Mouse (Mus musculus): ENCODE measurements around the gene Rad23b.
"Not testable (repeated sequence)": the region's sequence is repeated elsewhere in the genome, so short reads cannot be mapped to it uniquely, and the experiment has no call there.

Rad23b gene

DNA sequence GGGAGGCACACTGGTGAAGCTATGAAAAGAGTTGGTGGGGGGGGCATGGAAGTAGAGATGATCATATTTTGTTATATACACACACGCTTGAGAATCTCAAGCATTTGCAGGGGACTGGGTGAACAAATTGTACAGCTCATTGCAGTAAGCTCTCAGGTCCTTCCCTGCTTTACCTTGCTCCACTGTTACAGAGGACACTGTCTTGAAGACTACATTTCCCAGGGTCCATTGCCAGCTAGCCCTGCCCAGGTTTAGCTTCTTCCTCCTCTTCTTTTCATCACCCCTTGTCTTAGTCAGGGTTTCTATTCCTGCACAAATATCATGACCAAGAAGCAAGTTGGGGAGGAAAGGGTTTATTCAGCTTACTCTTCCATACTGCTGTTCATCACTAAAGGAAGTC lies 56.7 kb downstream of the Rad23b start:
- TF ChIP-seq POU5F1 (IDR thresholded peaks at IDR 0.05; ENCODE audit: borderline replicate concordance, low read length) (no peak), NANOG (IDR thresholded peaks at IDR 0.05; ENCODE audit: borderline replicate concordance, low read length) (no peak), CTCF (conservative IDR thresholded peaks at IDR 0.05; ENCODE audit: low read length) (no peak)
- Histone ChIP-seq H3K4me3 (replicated peaks; ENCODE audit: low read length) (no peak overlapping the region), H3K4me1 (replicated peaks; ENCODE audit: low read depth, low read length) (peaks cover 13% of the 10 kb centered on the region), H3K27me3 (ENCODE audit: insufficient read depth, low read length) (no peaks in the 10 kb centered on the region), H3K36me3 (ENCODE audit: insufficient read depth, low read length) (no peaks in the 10 kb centered on the region), H3K9me3 (ENCODE audit: low read length) (peaks cover 9% of the 10 kb centered on the region)

- H3K27me3 ChIP-seq (ENCODE audit: insufficient read depth, low read length) = no peaks in the 10 kb centered on the region
- TF ChIP-seq CTCF (conservative IDR thresholded peaks at IDR 0.05; ENCODE audit: low read length) (no peak), POU5F1 (IDR thresholded peaks at IDR 0.05; ENCODE audit: borderline replicate concordance, low read length) (peak; percentile 33; the same call in 1 of the 2 replicates)
- H3K4me1 ChIP-seq (replicated peaks; ENCODE audit: low read depth, low read length) = peaks cover 9% of the 10 kb centered on the region
- peaks cover 7% of the 10 kb centered on the region; the same call in 1 of the 2 replicates for H3K9me3 ChIP-seq (ENCODE audit: low read length)
- H3K36me3 ChIP-seq (ENCODE audit: insufficient read depth, low read length) = no peaks in the 10 kb centered on the region
- no peak overlapping the region for H3K4me3 ChIP-seq (replicated peaks; ENCODE audit: low read length)
Observed at GRCm38 (mm10) chr4:55408081-55408480, 58.2 kb downstream of the Rad23b start.

GRCm38 (mm10) chr4:55409025-55409424 lies 59.2 kb downstream of the Rad23b start:
- peaks cover 9% of the 10 kb centered on the region for H3K4me1 ChIP-seq (replicated peaks; ENCODE audit: low read depth, low read length)
- H3K4me3 ChIP-seq (replicated peaks; ENCODE audit: low read length) = no peak overlapping the region
- no peaks in the 10 kb centered on the region for H3K27me3 ChIP-seq (ENCODE audit: insufficient read depth, low read length)
- H3K9me3 ChIP-seq (ENCODE audit: low read length) = peaks cover 7% of the 10 kb centered on the region; the same call in 1 of the 2 replicates
- TF ChIP-seq POU5F1 (IDR thresholded peaks at IDR 0.05; ENCODE audit: borderline replicate concordance, low read length) (no peak), NANOG (IDR thresholded peaks at IDR 0.05; ENCODE audit: borderline replicate concordance, low read length) (no peak), CTCF (conservative IDR thresholded peaks at IDR 0.05; ENCODE audit: low read length) (peak; percentile 23)
- H3K36me3 ChIP-seq (ENCODE audit: insufficient read depth, low read length) = no peaks in the 10 kb centered on the region

DNA sequence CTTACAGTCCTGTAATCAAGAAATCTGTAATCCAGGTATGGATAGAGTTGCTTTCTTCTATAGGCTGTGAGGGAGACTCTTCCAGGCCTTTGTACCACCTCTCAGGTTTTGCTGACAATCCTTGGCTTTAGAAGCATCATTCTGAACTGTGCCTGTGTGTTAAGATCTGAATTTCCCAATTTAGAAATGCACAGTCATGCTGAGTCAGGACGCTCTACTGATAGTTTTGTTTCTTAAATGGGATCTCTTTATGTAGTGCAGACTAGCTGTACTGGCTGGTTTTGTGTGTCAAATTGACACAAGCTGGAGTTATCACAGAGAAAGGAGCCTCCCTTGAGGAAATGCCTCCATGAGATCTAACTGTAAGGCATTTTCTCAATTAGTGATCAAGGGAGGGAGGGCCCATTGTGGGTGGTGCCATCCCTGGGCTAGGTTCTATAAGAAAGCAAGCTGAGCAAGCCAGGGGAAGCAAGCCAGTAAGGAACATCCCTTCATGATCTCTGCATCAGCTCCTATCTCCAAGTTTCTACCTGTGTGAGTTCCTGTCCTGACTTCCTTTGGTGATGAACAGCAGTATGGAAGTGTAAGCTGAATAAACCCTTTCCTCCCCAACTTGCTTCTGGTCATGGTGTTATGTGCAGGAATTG lies 59.9 kb downstream of the Rad23b start:
- H3K27me3 ChIP-seq (ENCODE audit: insufficient read depth, low read length); H3K4me1 ChIP-seq (replicated peaks; ENCODE audit: low read depth, low read length); H3K36me3 ChIP-seq (ENCODE audit: insufficient read depth, low read length); H3K4me3 ChIP-seq (replicated peaks; ENCODE audit: low read length); H3K9me3 ChIP-seq (ENCODE audit: low read length): not testable (repeated sequence)

- Histone ChIP-seq H3K36me3 (ENCODE audit: insufficient read depth, low read length) (no peaks in the 10 kb centered on the region), H3K9me3 (ENCODE audit: low read length) (no peaks in the 10 kb centered on the region), H3K4me1 (replicated peaks; ENCODE audit: low read depth, low read length) (no peaks in the 10 kb centered on the region), H3K27me3 (ENCODE audit: insufficient read depth, low read length) (no peaks in the 10 kb centered on the region), H3K4me3 (replicated peaks; ENCODE audit: low read length) (no peak overlapping the region)
- TF ChIP-seq CTCF (conservative IDR thresholded peaks at IDR 0.05; ENCODE audit: low read length) = no peak
- no peak for TF ChIP-seq NANOG (IDR thresholded peaks at IDR 0.05; ENCODE audit: borderline replicate concordance, low read length)
Observed at GRCm38 (mm10) chr4:55415864-55416263, 66.0 kb downstream of the Rad23b start.

GRCm38 (mm10) chr4:55426250-55426649 lies 76.4 kb downstream of the Rad23b start:
- TF ChIP-seq NANOG (IDR thresholded peaks at IDR 0.05; ENCODE audit: borderline replicate concordance, low read length) (no peak), CTCF (conservative IDR thresholded peaks at IDR 0.05; ENCODE audit: low read length) (no peak), POU5F1 (IDR thresholded peaks at IDR 0.05; ENCODE audit: borderline replicate concordance, low read length) (no peak)
- H3K4me3 ChIP-seq (replicated peaks; ENCODE audit: low read length) = no peak overlapping the region
- no peaks in the 10 kb centered on the region for H3K4me1 ChIP-seq (replicated peaks; ENCODE audit: low read depth, low read length)
- no peaks in the 10 kb centered on the region for H3K27me3 ChIP-seq (ENCODE audit: insufficient read depth, low read length)
- no peaks in the 10 kb centered on the region for H3K36me3 ChIP-seq (ENCODE audit: insufficient read depth, low read length)
- peaks cover 16% of the 10 kb centered on the region for H3K9me3 ChIP-seq (ENCODE audit: low read length)
